Mouse (Mus musculus) ES-Bruce4 (cell line): ENCODE data around the gene Tnk1. TPM values are rescaled to one million over a fixed set of nuclear protein-coding genes. Genes with fewer than 3 reads are reported as not detected.

Experiments
- H3K27ac ChIP-seq: 2 replicates; pipeline ENCODE4 v1.5.1; 2012; ENCODE audit warnings: low read length, inconsistent platforms; ENCODE audit not compliant: insufficient read depth
- H3K27me3 ChIP-seq: 2 replicates; pipeline ENCODE4 v1.6.1; 2012; ENCODE audit warnings: mild to moderate bottlenecking, low read length, inconsistent platforms; ENCODE audit not compliant: control insufficient read depth, poor library complexity, insufficient read depth, severe bottlenecking
- H3K36me3 ChIP-seq: 2 replicates; pipeline ENCODE4 v1.6.1; 2012; ENCODE audit warnings: inconsistent platforms, mild to moderate bottlenecking, low read length, moderate library complexity; ENCODE audit not compliant: control insufficient read depth, poor library complexity, insufficient read depth, severe bottlenecking
- H3K4me1 ChIP-seq: one replicate; pipeline ENCODE4 v1.8.1; 2011; ENCODE audit warnings: low read length; ENCODE audit not compliant: control insufficient read depth, insufficient read depth
- H3K4me3 ChIP-seq: 2 replicates; pipeline ENCODE4 v1.5.1; 2011; ENCODE audit warnings: low read depth, mild to moderate bottlenecking, low read length
- H3K9ac ChIP-seq: 2 replicates; pipeline ENCODE4 v1.6.1; 2012; ENCODE audit warnings: low read depth, mild to moderate bottlenecking, inconsistent platforms; ENCODE audit not compliant: poor library complexity, severe bottlenecking
- H3K9me3 ChIP-seq: replicated peaks from 2 replicates; pipeline ENCODE4 v1.6.1; 2012; ENCODE audit warnings: mild to moderate bottlenecking, low read length, inconsistent platforms; ENCODE audit not compliant: control insufficient read depth, poor library complexity, insufficient read depth, severe bottlenecking
- CTCF ChIP-seq: IDR thresholded peaks from one replicate; pipeline ENCODE4 v1.8.1; 2011; ENCODE audit warnings: low read depth, low read length
- EP300 ChIP-seq: IDR thresholded peaks from 2 replicates; pipeline ENCODE4 v1.6.1; 2011; ENCODE audit warnings: low read depth, low read length; ENCODE audit not compliant: insufficient read depth
- POLR2A ChIP-seq: IDR thresholded peaks from one replicate; pipeline ENCODE4 v1.8.1; 2011; ENCODE audit warnings: low read length; ENCODE audit not compliant: insufficient read depth
- polyA plus RNA-seq: library from polyadenylated mRNA; stranded (reverse); fragments of >200 nt; gene quantifications from 2 replicates; pipeline ENCODE4 v1.2.4, GENCODE M21; 2011; ENCODE audit warnings: low read depth; ENCODE audit not compliant: missing spikeins, insufficient read depth, insufficient read length

Tnk1 gene
- polyA plus RNA-seq, 1 experiment: 15.6 TPM

GRCm38 (mm10) chr11:69876867-69877266, 18.3 kb upstream of the Tnk1 start:
- H3K27ac ChIP-seq: peak overlapping the region; percentile 81
- no peaks in the 10 kb centered on the region for H3K27me3 ChIP-seq
- H3K36me3 ChIP-seq: no peaks in the 10 kb centered on the region
- no peaks in the 10 kb centered on the region for H3K9me3 ChIP-seq
- peak overlapping the region; percentile 32 for H3K4me3 ChIP-seq
- H3K4me1 ChIP-seq: peaks cover 1% of the 10 kb centered on the region
- no peak for TF ChIP-seq POLR2A
- TF ChIP-seq CTCF: peak; percentile 85
- TF ChIP-seq EP300: peak; percentile 59; the same call in 1 of the 2 replicates
- H3K9ac ChIP-seq: peak overlapping the region; percentile 79

DNA sequence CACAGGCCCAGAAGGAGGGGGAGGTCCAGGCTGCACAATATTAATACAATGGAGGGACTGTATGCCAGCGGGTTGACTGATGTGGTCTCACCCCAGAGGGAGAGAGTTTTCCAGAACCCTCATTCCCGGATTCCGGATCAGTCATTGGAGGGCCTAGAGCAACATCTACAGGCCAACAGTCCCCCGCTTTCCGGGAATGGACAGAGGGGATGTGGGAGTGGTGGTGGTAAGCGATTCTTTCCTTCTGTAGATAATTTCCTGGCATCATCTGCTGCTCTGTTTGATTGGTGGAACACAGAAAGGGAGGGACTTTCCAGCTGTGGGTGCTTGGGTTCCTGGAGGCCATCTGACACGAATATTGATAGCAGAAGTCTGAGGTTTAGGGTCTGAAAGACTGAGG, 17.7 kb upstream of the Tnk1 start:
- Histone ChIP-seq H3K27me3 (no peaks in the 10 kb centered on the region), H3K27ac (peak overlapping the region; percentile 29; the same call in 1 of the 2 replicates), H3K36me3 (no peaks in the 10 kb centered on the region), H3K4me1 (peaks cover 1% of the 10 kb centered on the region), H3K4me3 (no peak overlapping the region), H3K9ac (peak overlapping the region; percentile 79; the same call in 1 of the 2 replicates), H3K9me3 (no peaks in the 10 kb centered on the region)
- TF ChIP-seq POLR2A (no peak), EP300 (no peak), CTCF (no peak)

DNA sequence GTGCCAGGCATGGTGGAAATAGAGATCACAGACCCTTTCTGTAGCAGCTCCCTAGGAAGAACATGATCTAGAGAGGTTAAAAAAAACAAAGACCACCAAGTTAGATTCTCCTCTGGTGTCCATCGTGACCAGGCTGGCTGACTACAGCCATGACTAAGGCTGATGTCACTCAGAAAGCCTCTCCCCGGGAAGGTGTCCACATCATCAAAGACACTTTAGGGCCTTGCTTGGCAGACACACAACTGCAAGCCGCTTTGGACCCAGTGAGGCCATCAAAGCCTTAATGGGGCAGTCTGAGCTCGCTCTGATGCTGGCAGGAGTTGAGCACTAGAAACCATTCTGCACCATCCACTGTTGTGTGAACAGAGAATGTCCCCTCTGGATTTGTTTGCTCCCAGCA, 13.9 kb upstream of the Tnk1 start:
- Histone ChIP-seq H3K27ac (no peak overlapping the region), H3K36me3 (no peaks in the 10 kb centered on the region), H3K9me3 (no peaks in the 10 kb centered on the region), H3K4me3 (no peak overlapping the region), H3K9ac (no peak overlapping the region), H3K27me3 (no peaks in the 10 kb centered on the region), H3K4me1 (no peaks in the 10 kb centered on the region)
- TF ChIP-seq EP300 (no peak), CTCF (no peak), POLR2A (no peak)

DNA sequence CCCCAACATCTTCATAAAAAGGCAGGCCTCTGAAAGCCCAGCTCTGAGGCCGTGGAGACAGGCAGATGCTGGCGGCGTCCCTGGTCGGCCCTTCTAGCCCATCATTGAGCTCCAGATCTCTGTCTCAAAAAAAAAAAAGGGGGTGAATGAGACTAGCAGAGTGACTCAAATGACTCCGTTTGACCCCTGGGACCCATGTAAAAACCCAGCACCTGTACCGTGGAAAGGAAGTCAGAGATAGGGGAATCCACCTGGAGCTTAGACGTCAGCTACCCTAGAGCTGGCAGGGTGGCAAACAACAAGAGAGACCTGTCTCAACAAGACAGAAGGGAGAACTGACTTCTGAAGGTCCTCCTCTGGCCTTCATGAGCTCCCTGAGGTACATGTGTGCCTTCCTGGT, 13.3 kb upstream of the Tnk1 start:
- Histone ChIP-seq H3K9me3 (no peaks in the 10 kb centered on the region), H3K36me3 (no peaks in the 10 kb centered on the region), H3K27me3 (no peaks in the 10 kb centered on the region), H3K4me1 (no peaks in the 10 kb centered on the region), H3K4me3 (no peak overlapping the region), H3K9ac (no peak overlapping the region), H3K27ac (no peak overlapping the region)
- TF ChIP-seq EP300: no peak
- TF ChIP-seq POLR2A: no peak
- TF ChIP-seq CTCF: no peak

DNA sequence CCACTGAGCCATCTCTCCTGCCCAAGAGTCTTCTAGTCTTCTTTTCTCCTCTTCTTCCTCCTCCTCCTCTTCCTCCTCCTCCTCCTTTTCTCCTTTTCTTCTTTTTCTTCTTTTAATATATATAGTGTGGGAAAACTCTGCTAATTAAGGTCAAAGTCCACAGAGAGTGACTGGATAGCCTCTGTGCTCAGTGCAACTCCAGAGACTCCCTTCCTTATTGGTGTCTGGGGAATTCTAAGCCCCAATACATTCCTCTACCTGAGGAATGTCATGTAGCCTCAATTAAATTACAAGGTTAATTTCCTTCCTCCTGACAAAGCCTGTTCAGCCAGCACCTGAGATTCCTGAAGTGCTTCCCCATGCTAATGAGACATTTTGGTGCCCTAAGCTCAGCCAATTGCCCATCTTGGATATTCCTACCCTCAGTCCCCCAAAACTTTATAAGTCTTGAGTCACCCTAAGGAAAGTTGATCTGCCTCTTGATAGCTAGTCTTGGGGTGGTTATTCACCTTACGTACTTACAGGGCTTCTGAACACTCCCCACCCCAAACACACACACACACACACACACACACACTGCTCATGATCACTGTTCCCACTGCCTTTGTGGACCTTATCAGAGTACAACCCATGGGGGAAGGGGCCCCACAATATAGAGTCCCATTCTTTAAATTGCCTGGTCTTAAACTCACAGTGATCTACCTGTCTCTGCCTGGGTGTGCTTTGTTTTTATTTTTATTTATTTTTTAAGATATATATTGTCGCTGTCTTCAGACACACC, 11.9 kb upstream of the Tnk1 start:
- H3K4me3 ChIP-seq: no peak overlapping the region
- TF ChIP-seq POLR2A: no peak

DNA sequence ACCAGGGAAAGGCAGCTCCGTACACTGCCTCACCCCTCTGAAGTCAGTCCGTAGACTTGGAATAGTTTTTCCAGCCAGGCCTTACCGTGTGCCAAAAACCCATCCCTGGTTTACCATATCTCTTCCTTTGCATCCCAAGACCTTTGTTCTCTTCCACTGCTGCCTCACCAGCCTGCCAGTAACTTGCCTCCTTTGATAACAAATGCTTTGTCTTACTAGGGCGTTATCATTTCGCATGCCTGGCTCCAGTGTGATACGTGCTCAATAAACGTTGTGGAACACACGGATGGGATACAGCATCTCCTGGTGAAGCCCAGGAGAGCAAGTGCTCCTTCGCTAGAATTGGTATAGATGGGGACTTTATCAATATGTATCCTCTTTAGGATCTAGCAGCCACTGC, 8.8 kb upstream of the Tnk1 start:
- Histone ChIP-seq H3K36me3 (no peaks in the 10 kb centered on the region), H3K27me3 (no peaks in the 10 kb centered on the region), H3K9me3 (no peaks in the 10 kb centered on the region), H3K9ac (no peak overlapping the region), H3K4me3 (no peak overlapping the region), H3K4me1 (no peaks in the 10 kb centered on the region), H3K27ac (no peak overlapping the region)
- TF ChIP-seq EP300 (no peak), CTCF (no peak), POLR2A (no peak)

More for the DNA sequence above, 11.9 kb upstream of the Tnk1 start:
- Histone ChIP-seq H3K4me1 (no peaks in the 10 kb centered on the region), H3K9ac (no peak overlapping the region), H3K36me3 (no peaks in the 10 kb centered on the region), H3K27me3 (no peaks in the 10 kb centered on the region), H3K9me3 (no peaks in the 10 kb centered on the region), H3K27ac (no peak overlapping the region)
